Mouse (Mus musculus) adrenal gland, postnatal 4 days (tissue): ENCODE measurements around the gene Cenpi. TPM values are rescaled to one million over a fixed set of nuclear protein-coding genes. Genes with fewer than 3 reads are reported as not detected.
"Not testable (repeated sequence)": the region's sequence is repeated elsewhere in the genome, so short reads cannot be mapped to it uniquely, and the experiment has no call there.

ENCODE experiments used
- DNase-seq, 2 experiments: peaks; one replicate each; pipeline ENCODE4 v3.0.0; 2021 to 2022; ENCODE audit warnings: low spot score in 2 of 2, mixed read lengths in 2 of 2
- long read RNA-seq, 2 experiments: library from polyadenylated mRNA; stranded (forward); transcript quantifications; one replicate each; pipeline ENCODE4 v2.0.0; 2021
- total RNA-seq, 2 experiments: library from RNA; stranded (reverse); gene quantifications; 2 replicates each; pipeline ENCODE4 v1.2.3; 2021

Gene Cenpi
- total RNA-seq, result 10 to 100 TPM in 1 of 2 experiments, 1 to 10 TPM in 1; 9.2 to 10.3 TPM
- long read RNA-seq, experiment 1, partial matches to known transcripts, result 0 of 7 reads
- long read RNA-seq, experiment 1, other reads (novel, unspliced or antisense), result 2 of 7 reads
- long read RNA-seq, experiment 2, transcript Cenpi-201 (23 exons, 3,227 nt), result major isoform, 10 of 21 reads
- long read RNA-seq, experiment 2, transcript Cenpi-202 (22 exons, 3,085 nt), result minor isoform, 5 of 21 reads
- long read RNA-seq, experiment 2, partial matches to known transcripts, result 3 of 21 reads
- long read RNA-seq, experiment 2, other reads (novel, unspliced or antisense), result 3 of 21 reads

- DNase-seq, result peak; percentile 48 to 56
These were observed at the start of gene Cenpi for GRCm38 (mm10) chrX:134307534-134308274. Gene Cenpi, plus strand, starts transcription at chrX:134308084.

- no peak for DNase-seq
These were observed 46.7 kb upstream of the Cenpi start for GRCm38 (mm10) chrX:134261191-134261590.

- DNase-seq, result no peak
These were observed 45.8 kb upstream of the Cenpi start for GRCm38 (mm10) chrX:134262129-134262528.

- DNase-seq, result no peak
These were observed 32.2 kb upstream of the Cenpi start for GRCm38 (mm10) chrX:134275715-134276114.

- DNase-seq, result peak in 1 of 2 experiments; percentile 40
These were observed 31.4 kb upstream of the Cenpi start, which contains the start of gene Trmt2b for GRCm38 (mm10) chrX:134276275-134277160. Gene Trmt2b, minus strand, starts transcription at chrX:134276984.

GRCm38 (mm10) chrX:134280531-134280930, 27.4 kb upstream of the Cenpi start:
- DNase-seq, result no peak

- DNase-seq, result no peak
These were observed 22.8 kb upstream of the Cenpi start for GRCm38 (mm10) chrX:134285102-134285501.

GRCm38 (mm10) chrX:134285791-134286190, 22.1 kb upstream of the Cenpi start:
- no peak for DNase-seq

GRCm38 (mm10) chrX:134287305-134287704, 20.6 kb upstream of the Cenpi start:
- DNase-seq, result no peak

- no peak for DNase-seq
These were observed 11.6 kb upstream of the Cenpi start for GRCm38 (mm10) chrX:134296301-134296700.

- DNase-seq, result no peak
These were observed 11.1 kb upstream of the Cenpi start for GRCm38 (mm10) chrX:134296737-134297136.

GRCm38 (mm10) chrX:134297195-134297594, 10.7 kb upstream of the Cenpi start:
- DNase-seq, result no peak

GRCm38 (mm10) chrX:134300219-134300618, 7.7 kb upstream of the Cenpi start:
- no peak for DNase-seq

GRCm38 (mm10) chrX:134303287-134303686, 4.6 kb upstream of the Cenpi start:
- DNase-seq, result no peak

GRCm38 (mm10) chrX:134308275-134308634, 371 bp downstream of the Cenpi start:
- no peak for DNase-seq

- DNase-seq, result not testable (repeated sequence)
These were observed 3.3 kb downstream of the Cenpi start for GRCm38 (mm10) chrX:134311193-134311592.

GRCm38 (mm10) chrX:134319153-134319932, 11.5 kb downstream of the Cenpi start:
- DNase-seq, result no peak

- no peak for DNase-seq
These were observed 25.4 kb downstream of the Cenpi start for GRCm38 (mm10) chrX:134333280-134333679.

GRCm38 (mm10) chrX:134342735-134343134, 34.9 kb downstream of the Cenpi start:
- no peak for DNase-seq

GRCm38 (mm10) chrX:134350205-134350604, 42.3 kb downstream of the Cenpi start:
- DNase-seq, result no peak

- DNase-seq, result no peak
These were observed 46.0 kb downstream of the Cenpi start for GRCm38 (mm10) chrX:134353848-134354247.
